Mouse (Mus musculus) monocyte, adult 2 months (primary cell): ENCODE results near the gene Xxylt1.
"Not testable (repeated sequence)": the region's sequence is repeated elsewhere in the genome, so short reads cannot be mapped to it uniquely, and the experiment has no call there.

ENCODE experiments used
- DNase-seq, 2 experiments: peaks; one replicate each; pipeline ENCODE4 v3.0.0; 2022; ENCODE audit warnings: low spot score in 2 of 2, low read depth in 1 of 2

Xxylt1 gene

GRCm38 (mm10) chr16:31024997-31025396 is 56.2 kb downstream of the Xxylt1 start:
- no peak for DNase-seq

GRCm38 (mm10) chr16:31024221-31024620 is 57.0 kb downstream of the Xxylt1 start:
- DNase-seq = no peak

DNA sequence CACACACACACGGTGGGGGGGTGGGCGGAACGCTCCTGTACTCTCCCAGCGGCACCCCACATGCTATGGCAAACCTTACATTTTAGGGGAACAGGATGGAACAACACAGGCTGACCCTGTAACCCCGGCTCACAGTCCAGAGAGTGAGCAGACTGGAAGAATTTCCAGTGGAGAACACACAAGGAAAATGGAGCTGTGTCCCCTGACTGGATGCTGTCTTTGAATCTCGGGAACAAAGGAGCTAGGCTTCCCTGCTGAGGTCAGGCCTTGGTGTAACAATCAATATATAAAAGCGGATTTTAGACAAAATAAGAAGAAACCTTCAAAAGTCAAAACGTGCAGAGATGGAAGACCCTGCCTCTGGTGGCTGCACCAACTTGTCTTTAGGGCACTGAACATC is 57.4 kb downstream of the Xxylt1 start:
- DNase-seq = no peak

GRCm38 (mm10) chr16:31022287-31022686 is 58.9 kb downstream of the Xxylt1 start:
- peak in 1 of 2 experiments; percentile 22 for DNase-seq

- no peak for DNase-seq
These were observed 61.7 kb downstream of the Xxylt1 start for GRCm38 (mm10) chr16:31019514-31019913.

GRCm38 (mm10) chr16:31017687-31018413 is 63.4 kb downstream of the Xxylt1 start:
- no peak for DNase-seq

DNA sequence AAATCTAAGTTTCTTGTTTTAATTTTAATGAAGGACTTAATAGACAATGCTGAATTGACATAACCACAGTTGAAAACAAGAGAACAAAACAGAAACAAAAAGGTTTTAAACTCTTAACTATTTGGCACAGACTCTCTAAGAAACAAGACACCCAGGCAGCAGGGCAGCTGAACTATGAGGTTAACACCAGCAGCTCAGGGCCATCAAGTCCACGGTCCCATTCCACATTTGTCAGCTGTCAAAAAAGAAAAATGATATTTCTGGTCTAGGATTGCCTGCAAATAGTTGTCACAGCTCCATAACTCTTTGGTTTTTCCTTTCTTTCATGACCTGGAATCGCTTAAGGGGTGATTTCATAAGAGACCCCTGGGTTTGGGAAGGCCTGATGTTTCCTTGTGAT is 64.6 kb downstream of the Xxylt1 start:
- DNase-seq = no peak

- peak in 1 of 2 experiments; percentile 28 for DNase-seq
These were observed 65.1 kb downstream of the Xxylt1 start for GRCm38 (mm10) chr16:31016169-31016568.

GRCm38 (mm10) chr16:31015271-31015670 is 66.0 kb downstream of the Xxylt1 start:
- DNase-seq = no peak

DNA sequence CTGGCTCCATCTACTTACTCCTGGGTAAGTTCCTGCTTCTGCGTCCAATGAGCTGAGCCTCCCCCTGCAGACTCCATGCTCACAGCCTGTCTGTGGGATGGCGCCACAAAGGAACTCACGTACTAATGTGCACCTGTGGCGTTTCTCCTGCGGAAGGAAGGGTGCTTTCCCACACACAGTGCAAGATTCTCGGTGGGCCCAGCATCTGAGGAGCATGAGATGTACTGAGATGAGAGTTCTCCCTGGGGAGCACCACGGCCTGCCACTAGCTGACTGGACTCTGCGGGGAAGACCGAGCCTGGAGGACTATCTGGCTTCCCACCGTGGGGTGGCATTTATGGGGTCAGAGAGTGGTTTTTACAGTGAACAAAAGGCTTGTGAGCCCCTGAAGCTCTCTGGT is 69.0 kb downstream of the Xxylt1 start:
- no peak for DNase-seq

GRCm38 (mm10) chr16:31010443-31010842 is 70.8 kb downstream of the Xxylt1 start:
- DNase-seq = no peak

- no peak for DNase-seq
These were observed 72.9 kb downstream of the Xxylt1 start for GRCm38 (mm10) chr16:31008326-31008725.

GRCm38 (mm10) chr16:31007582-31007981 is 73.7 kb downstream of the Xxylt1 start:
- no peak for DNase-seq

DNA sequence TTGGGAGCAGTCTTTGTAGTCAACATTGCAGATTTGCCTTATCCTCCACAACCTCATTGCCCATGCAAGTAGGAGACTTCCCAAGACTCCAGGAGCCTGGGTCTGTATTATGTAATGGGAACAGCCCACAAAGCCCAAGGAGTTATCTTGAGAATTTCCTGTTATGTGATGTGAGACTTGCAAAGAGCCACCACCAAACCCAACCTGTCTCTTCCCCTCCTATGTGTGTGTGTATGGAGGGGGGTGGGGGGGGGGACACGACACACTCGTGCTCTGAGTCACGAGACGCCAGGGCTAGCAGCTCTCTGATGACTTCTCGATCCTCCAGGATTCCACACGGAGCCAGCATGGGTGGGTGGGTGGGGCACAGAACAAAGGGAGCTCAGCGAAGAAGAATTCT is 75.5 kb downstream of the Xxylt1 start:
- no peak for DNase-seq

DNA sequence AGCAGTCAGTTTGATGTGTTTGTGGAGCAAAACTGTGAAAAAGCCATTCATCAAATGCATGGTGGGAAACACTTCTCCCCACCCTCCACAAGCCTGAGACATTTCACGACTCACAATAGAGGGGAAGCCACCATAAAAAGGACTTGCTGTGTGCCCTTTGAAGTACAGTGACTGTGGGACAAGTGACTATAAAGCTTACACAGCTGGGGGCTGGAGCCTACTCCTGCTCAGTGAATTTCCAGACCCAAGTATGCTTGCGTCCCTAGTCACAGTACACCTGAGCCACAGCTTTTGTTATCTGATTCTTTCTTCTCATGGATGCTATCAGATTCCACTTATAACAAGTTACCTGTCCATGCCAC is 76.9 kb downstream of the Xxylt1 start:
- DNase-seq = no peak

GRCm38 (mm10) chr16:31003592-31004320 is 77.5 kb downstream of the Xxylt1 start:
- DNase-seq = not testable (repeated sequence)

DNA sequence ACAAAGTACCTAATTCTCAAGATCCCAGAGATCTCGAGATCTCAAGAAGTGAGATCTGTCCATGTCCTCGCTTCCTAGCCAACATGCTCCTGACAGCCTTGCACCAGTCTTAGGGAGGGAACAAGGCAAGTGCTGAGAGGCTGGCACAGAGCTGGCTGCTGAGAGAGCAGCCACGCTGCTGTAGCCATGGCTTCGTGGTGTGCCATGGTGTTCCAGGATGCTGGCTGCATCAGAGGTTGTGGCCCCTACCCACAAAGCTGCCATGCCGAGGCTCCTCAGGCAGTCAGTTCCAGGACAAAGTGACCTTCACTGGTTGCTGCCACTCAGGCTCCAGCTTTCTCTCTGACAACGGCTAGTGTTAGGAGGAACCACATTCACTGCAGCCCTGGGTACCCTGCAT is 78.3 kb downstream of the Xxylt1 start:
- no peak for DNase-seq

DNA sequence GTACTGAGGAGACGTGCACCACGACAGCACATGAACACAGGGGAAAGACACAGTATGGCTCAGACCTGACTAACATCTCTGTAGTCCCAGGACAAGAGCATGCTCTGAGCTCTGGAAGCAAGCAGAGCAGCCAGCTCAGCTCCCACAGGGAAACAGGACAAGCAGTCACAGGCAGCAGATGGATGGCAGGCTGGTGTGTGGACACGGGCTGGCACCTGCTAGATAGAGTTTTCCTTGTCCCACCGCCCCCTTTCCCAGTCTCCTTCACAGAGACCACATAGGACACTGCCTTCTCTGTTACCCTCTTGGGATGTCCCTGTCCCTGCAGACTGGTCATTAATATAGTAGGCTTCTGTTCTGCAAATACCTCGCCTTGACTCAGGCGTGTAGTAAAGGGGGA is 79.1 kb downstream of the Xxylt1 start:
- DNase-seq = no peak

- no peak for DNase-seq
These were observed 82.5 kb downstream of the Xxylt1 start for GRCm38 (mm10) chr16:30998711-30999110.

DNA sequence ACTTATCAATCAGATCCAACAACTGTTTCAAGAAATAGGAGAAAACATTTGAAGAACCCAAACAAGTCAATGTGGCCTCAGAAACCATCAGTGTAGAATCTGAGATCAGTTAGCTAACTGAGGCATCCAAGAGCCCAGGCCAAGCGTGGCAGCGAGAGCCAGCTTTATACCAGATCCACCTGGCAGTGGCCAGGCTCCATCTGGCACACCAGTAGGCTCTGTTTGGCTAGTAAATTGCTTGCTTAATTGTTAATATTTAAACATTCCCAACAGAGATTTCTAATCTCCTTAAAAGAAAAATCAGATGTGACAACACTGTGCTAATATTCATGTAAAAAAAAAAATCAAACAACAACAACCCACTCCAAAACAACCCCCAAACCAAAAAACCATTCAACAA is 83.2 kb downstream of the Xxylt1 start:
- no peak for DNase-seq

DNA sequence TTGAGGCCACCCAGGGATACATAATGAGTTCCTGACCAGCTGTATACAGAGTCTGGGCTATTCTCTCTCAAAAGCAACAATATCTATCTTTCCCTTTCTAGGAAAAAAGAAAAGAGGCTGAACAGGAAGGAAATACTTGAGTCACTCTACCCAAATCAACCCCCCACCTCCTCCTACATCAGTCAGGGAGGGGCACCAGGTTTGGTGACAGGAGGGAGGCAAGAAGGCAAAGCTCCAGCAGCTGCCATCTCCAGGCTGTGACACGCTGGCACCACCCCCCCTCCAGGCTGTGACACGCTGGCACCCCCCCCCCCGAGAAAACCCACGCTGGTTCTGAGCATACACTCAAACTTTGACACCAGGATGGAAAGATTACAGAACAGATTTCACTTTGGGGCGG is 85.8 kb downstream of the Xxylt1 start:
- no peak for DNase-seq

DNA sequence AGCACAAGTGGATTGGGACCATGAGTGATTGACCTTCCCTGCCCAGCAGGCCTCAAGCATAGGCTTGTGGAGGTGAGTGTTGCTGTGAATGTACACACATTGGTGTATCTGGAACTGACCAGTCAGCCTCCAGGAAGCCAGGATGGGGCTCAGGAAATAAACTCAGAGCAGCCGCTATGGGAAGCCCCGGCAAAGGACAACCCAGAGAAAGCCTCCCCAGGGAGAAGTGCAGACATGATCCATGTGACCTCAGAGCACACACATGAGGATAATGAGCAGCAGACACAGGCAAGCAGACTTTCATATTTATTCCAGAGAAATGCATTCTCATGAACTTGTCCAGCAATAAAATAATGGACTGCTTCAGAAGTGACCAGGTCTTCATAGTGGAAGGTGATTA is 86.4 kb downstream of the Xxylt1 start:
- DNase-seq = no peak

- no peak for DNase-seq
These were observed 86.9 kb downstream of the Xxylt1 start for GRCm38 (mm10) chr16:30994296-30994695.
